ENCODE assay signal across 8 mouse cellular contexts in genomic region chr9:108854241-108854696, GRCm38 (mm10). TPM values are rescaled to one million over a fixed set of nuclear protein-coding genes. Genes with fewer than 3 reads are reported as not detected.
DNase-seq lines count a peak whose midpoint lies in the region; ATAC-seq and TF ChIP-seq lines count a peak whose summit lies in the region.

No protein-coding gene starts in this region.

- peak; percentile 90 for ATAC-seq in forebrain, embryonic 16.5 days
- ATAC-seq in lung, embryonic 16.5 days (ENCODE audit: low read depth), result peak; percentile 95

- H3K4me2 ChIP-seq in forebrain, embryonic 16.5 days (ENCODE audit: low read length), result peak overlapping the region; percentile 66
- H3K4me2 ChIP-seq in lung, embryonic 16.5 days (ENCODE audit: low read depth, low read length), result peak overlapping the region; percentile 89

- H3K4me1 ChIP-seq in forebrain, embryonic 16.5 days (replicated peaks; ENCODE audit: control insufficient read depth, insufficient read depth, low read length), result peaks cover 11% of the 10 kb centered on the region
- peaks cover 18% of the 10 kb centered on the region for H3K4me1 ChIP-seq in lung, embryonic 16.5 days (replicated peaks; ENCODE audit: control insufficient read depth, insufficient read depth, low read length)
- H3K4me1 ChIP-seq in thymus, adult 2 months (replicated peaks; ENCODE audit: control insufficient read depth, insufficient read depth, low read length), result peaks cover 4% of the 10 kb centered on the region

- no peak for TF ChIP-seq CTCF in thymus, adult 2 months (IDR thresholded peaks at IDR 0.05; ENCODE audit: borderline replicate concordance, control insufficient read depth, extremely low read depth, insufficient read depth, low read length, poor library complexity)

- TF ChIP-seq POLR2A in thymus, adult 2 months (IDR thresholded peaks at IDR 0.05; ENCODE audit: control insufficient read depth, extremely low read depth, insufficient read depth, low read length, poor library complexity), result peak; percentile 39

- DNase-seq in MEL-GATA-1-ER (ENCODE audit: extremely low read depth, low read depth), result peak; percentile 83
- DNase-seq in cerebellum, adult 18-20 months, result peak; percentile 80 to 88
- DNase-seq in heart, postnatal 4 days, result peak; percentile 84
- peak; percentile 87 for DNase-seq in layer of hippocampus, adult 9-11 months
- peak; percentile 80 for DNase-seq in ovary, adult 18-20 months (ENCODE audit: low spot score)
- DNase-seq in thymus, adult 2 months, result peak; percentile 86

- under 1% methylated on average over 28 of the region's 28 CpGs for WGBS in forebrain, embryonic 16.5 days
- under 1% methylated on average over 28 of the region's 28 CpGs for WGBS in lung, embryonic 16.5 days
- under 1% methylated on average over 28 of the region's 28 CpGs for WGBS in thymus, adult 2 months

- peak overlapping the region; percentile 54 for H3K9ac ChIP-seq in forebrain, embryonic 16.5 days (replicated peaks; ENCODE audit: low read depth, low read length)
- H3K9ac ChIP-seq in lung, embryonic 16.5 days (ENCODE audit: low read length), result peak overlapping the region; percentile 75

- no peaks in the 10 kb centered on the region for H3K27me3 ChIP-seq in forebrain, embryonic 16.5 days (replicated peaks; ENCODE audit: control insufficient read depth, insufficient read depth, low read length)
- no peaks in the 10 kb centered on the region for H3K27me3 ChIP-seq in lung, embryonic 16.5 days (ENCODE audit: control insufficient read depth, insufficient read depth, low read depth, low read length)
- no peaks in the 10 kb centered on the region for H3K27me3 ChIP-seq in thymus, adult 2 months (ENCODE audit: control insufficient read depth, insufficient read depth, low read length)

- no peaks in the 10 kb centered on the region for H3K9me3 ChIP-seq in forebrain, embryonic 16.5 days (ENCODE audit: control insufficient read depth, low read length)
- H3K9me3 ChIP-seq in lung, embryonic 16.5 days (ENCODE audit: control insufficient read depth, low read length), result no peaks in the 10 kb centered on the region

- peak overlapping the region; percentile 29 for H3K27ac ChIP-seq in forebrain, embryonic 16.5 days (ENCODE audit: low read length)
- H3K27ac ChIP-seq in lung, embryonic 16.5 days (ENCODE audit: low read length), result peak overlapping the region; percentile 94
- H3K27ac ChIP-seq in thymus, adult 2 months (ENCODE audit: control insufficient read depth, insufficient read depth, low read length), result peak overlapping the region; percentile 17; the same call in 1 of the 2 replicates

- H3K36me3 ChIP-seq in forebrain, embryonic 16.5 days (ENCODE audit: control insufficient read depth, insufficient read depth), result peaks cover 3% of the 10 kb centered on the region; the same call in 1 of the 2 replicates
- no peaks in the 10 kb centered on the region for H3K36me3 ChIP-seq in lung, embryonic 16.5 days (ENCODE audit: control insufficient read depth, insufficient read depth, low read length)
- no peaks in the 10 kb centered on the region for H3K36me3 ChIP-seq in thymus, adult 2 months (ENCODE audit: control insufficient read depth, insufficient read depth, low read length)

- peak overlapping the region; percentile 56 for H3K4me3 ChIP-seq in forebrain, embryonic 16.5 days (replicated peaks; ENCODE audit: low read length)
- peak overlapping the region; percentile 86 for H3K4me3 ChIP-seq in lung, embryonic 16.5 days (ENCODE audit: low read length)
- peak overlapping the region; percentile 90 for H3K4me3 ChIP-seq in thymus, adult 2 months (ENCODE audit: control insufficient read depth, insufficient read depth, low read length)

RNA-seq across cellular contexts. Expression of gene Slc26a6, which starts 1.2 kb away (rescaled TPM):
- 11.5 and 13.8 TPM in 2 replicates for polyA plus RNA-seq in forebrain, embryonic 16.5 days (2015; fragmentation: Nextera tagmentation; extraction: Ambion mirVana)
- total RNA-seq in heart, postnatal 4 days (2021), result 10 to 100 TPM in 1 of 2 experiments, 1 to 10 TPM in 1; 8.4 to 10.1 TPM
- 10.0 and 11.2 TPM in 2 replicates for polyA plus RNA-seq in lung, embryonic 16.5 days (2015; fragmentation: Nextera tagmentation; extraction: Ambion mirVana)
- polyA plus RNA-seq in thymus, adult 2 months (2012; rRNA removed), result 29.4 and 38.2 TPM in 2 replicates

RNA-seq across cellular contexts. Expression of gene Celsr3, which starts 28.1 kb away (rescaled TPM):
- 18.9 and 22.3 TPM in 2 replicates for polyA plus RNA-seq in forebrain, embryonic 16.5 days (2015; fragmentation: Nextera tagmentation; extraction: Ambion mirVana)
- total RNA-seq in heart, postnatal 4 days (2021), result under 1 TPM; 0.07 TPM
- polyA plus RNA-seq in lung, embryonic 16.5 days (2015; fragmentation: Nextera tagmentation; extraction: Ambion mirVana), result 0.11 and 0.14 TPM in 2 replicates
- polyA plus RNA-seq in thymus, adult 2 months (2012; rRNA removed), result 0.09 and 0.26 TPM in 2 replicates

RNA-seq across cellular contexts. Expression of gene Nckipsd, which starts 46.1 kb away (rescaled TPM):
- polyA plus RNA-seq in forebrain, embryonic 16.5 days (2015; fragmentation: Nextera tagmentation; extraction: Ambion mirVana), result 20.5 and 35.1 TPM in 2 replicates
- total RNA-seq in heart, postnatal 4 days (2021), result 1 to 10 TPM; 8.1 to 8.2 TPM
- polyA plus RNA-seq in lung, embryonic 16.5 days (2015; fragmentation: Nextera tagmentation; extraction: Ambion mirVana), result 13.2 and 15.4 TPM in 2 replicates
- 24.4 and 30.0 TPM in 2 replicates for polyA plus RNA-seq in thymus, adult 2 months (2012; rRNA removed)

Comparison
In these comparisons a context has a peak if more than half of its experiments do, and no peak if none do; other contexts are left out.
1. Peak in every context shown above with its lines: DNase-seq, ATAC-seq, H3K4me3 ChIP-seq and H3K27ac ChIP-seq.
2. H3K27ac ChIP-seq: peak in every context shown above with its lines; median percentile 94 in lung, embryonic 16.5 days; 29 in forebrain, embryonic 16.5 days; 17 in thymus, adult 2 months.
3. RNA of gene Celsr3, which starts 28.1 kb away (polyA plus RNA-seq): 18.9 to 22.3 TPM in forebrain, embryonic 16.5 days; 0.09 to 0.26 TPM in thymus, adult 2 months and 0.11 to 0.14 TPM in lung, embryonic 16.5 days; every median in the first group is over 10 times any median in the second.